Mouse (Mus musculus) thymus, adult 2 months (tissue): ENCODE data around the gene Slc7a14.

Source experiments
- CTCF ChIP-seq: fragments of 200-500 bp; IDR thresholded peaks from 2 replicates; pipeline ENCODE4 v1.5.1; 2012; ENCODE audit warnings: mild to moderate bottlenecking, control low read depth, low read length, moderate library complexity, borderline replicate concordance; ENCODE audit not compliant: control insufficient read depth, poor library complexity, insufficient read depth; ENCODE audit errors: extremely low read depth
- POLR2A ChIP-seq: fragments of 200-500 bp; IDR thresholded peaks from 2 replicates; pipeline ENCODE4 v1.6.1; 2012; ENCODE audit warnings: mild to moderate bottlenecking, low read length, control low read depth, moderate library complexity; ENCODE audit not compliant: control insufficient read depth, poor library complexity, insufficient read depth; ENCODE audit errors: extremely low read depth

- TF ChIP-seq CTCF (no peak), POLR2A (no peak)
These were observed 2.2 kb downstream of the Slc7a14 start for GRCm38 (mm10) chr3:31307936-31308335.
